Mouse (Mus musculus) ovary, adult 18-20 months (tissue): Measurements from ENCODE around the gene Srsf3.
"Not testable (repeated sequence)": the region's sequence is repeated elsewhere in the genome, so short reads cannot be mapped to it uniquely, and the experiment has no call there.

Source experiments
- DNase-seq: peaks from one replicate; pipeline ENCODE4 v3.0.0; 2022; ENCODE audit warnings: low spot score, mixed read lengths

Gene Srsf3

GRCm38 (mm10) chr17:29018292-29018984 is 14.0 kb upstream of the Srsf3 start:
- no peak for DNase-seq

- no peak for DNase-seq
Observed at GRCm38 (mm10) chr17:29019391-29019790, 13.0 kb upstream of the Srsf3 start.

GRCm38 (mm10) chr17:29020444-29020843 is 12.0 kb upstream of the Srsf3 start:
- DNase-seq = no peak

DNA sequence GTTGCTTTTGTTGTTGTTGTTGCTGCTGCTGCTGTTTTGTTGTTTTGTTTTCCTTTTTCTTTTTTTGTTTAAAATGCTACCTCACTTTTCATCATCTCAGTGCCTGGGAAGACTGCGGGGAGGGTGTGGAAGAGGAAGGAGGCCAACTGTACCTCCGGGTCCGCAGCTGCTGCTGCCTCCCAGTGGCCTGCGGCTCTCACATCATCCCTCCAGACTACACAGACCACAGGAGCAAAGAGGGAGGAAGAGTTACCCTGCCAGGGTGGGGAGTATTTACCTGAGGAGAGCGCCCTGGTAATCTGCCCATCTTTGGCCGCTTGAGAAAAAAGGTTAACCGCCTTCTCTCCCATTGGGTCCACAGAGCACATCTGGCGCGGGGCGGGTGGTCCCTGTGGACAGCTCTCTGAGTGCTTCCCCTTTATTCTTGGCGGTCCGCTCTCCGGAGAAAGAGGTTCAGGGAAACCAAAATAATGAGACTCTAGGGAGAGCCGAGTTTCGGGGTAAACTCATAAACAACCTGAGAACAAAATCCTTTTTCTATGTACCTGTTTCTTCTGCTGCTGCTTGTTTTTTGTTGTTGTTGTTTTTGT is 10.1 kb upstream of the Srsf3 start:
- DNase-seq = no peak

GRCm38 (mm10) chr17:29023346-29023745 is 9.1 kb upstream of the Srsf3 start:
- no peak for DNase-seq

DNA sequence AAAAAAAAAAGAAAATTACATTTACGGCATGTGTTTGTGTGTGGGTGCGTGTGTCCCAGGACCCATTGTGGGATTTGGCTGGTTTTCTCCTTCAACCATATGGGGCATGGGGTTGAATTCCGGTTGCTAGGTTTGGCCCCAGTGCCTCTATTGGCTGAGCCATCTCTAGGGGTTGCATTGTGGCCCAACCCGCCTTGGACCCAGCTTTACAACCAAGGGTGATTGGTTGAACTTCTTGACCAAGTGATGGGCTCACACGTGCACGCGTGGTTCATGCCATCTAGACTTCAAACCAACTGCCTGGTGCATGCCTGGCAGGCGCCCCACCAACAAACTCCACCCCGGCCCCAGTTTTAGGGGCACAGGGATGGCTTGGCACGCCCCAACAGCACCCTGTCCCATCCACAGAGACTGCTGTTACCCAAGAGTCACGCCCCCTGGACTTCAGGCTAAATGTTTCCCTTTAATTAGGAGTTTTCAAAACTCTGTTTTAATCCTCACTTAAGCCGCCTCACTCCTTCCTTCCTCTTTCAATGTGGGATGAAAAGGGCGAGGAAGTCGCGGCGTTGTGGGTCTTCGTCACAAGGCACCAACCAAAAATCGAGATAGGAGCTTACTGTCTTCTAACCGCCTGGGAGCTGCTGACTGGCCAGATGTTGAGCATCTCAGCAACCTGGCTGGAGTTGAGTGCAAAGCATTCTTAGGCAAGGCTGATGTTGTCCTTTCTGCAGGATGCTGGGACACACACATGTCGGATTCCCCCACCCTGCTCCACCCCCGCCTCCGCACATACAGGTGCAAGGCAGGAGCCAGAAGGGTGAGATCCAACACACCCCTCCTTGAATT is 8.2 kb upstream of the Srsf3 start:
- no peak for DNase-seq

DNA sequence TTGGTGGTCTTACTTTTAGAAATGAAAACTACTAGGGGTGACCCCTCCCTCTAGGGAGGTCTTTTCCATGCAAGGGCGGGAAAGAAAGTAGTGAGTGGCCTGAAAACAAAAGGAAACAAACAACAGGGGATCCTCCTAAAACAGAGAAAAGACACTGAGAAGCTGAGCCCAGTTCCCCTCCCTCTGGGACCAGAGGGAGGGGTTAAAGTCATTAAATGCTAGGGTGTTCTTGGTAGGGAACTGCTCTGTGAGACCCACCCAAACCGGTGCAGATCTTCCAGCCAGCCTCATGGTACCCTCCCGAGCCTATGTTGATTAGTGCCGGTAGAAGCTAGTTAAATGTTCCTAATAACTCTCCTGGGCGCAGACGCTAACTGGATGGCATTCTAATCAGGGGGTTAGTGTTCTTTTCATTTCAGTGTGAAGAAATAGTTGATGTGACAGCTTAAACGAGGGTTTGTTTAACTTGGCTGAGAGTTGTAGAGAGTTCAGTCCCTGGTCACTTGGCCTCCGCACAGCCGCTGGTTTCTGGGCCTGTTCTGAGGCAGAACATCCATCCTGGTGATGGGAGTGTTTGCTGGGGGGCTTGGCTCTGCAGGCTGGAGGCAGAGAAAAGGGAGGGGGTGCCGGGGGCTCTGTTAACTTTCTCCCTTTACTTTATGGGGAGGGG is 7.4 kb upstream of the Srsf3 start:
- no peak for DNase-seq

GRCm38 (mm10) chr17:29026652-29027356 is 5.6 kb upstream of the Srsf3 start:
- DNase-seq = no peak

- no peak for DNase-seq
Observed at GRCm38 (mm10) chr17:29030321-29031034, 1.9 kb upstream of the Srsf3 start.

- not testable (repeated sequence) for DNase-seq
Observed at GRCm38 (mm10) chr17:29031085-29031711, 1.2 kb upstream of the Srsf3 start.

GRCm38 (mm10) chr17:29031771-29032273 is 606 bp upstream of the Srsf3 start:
- DNase-seq = no peak

DNA sequence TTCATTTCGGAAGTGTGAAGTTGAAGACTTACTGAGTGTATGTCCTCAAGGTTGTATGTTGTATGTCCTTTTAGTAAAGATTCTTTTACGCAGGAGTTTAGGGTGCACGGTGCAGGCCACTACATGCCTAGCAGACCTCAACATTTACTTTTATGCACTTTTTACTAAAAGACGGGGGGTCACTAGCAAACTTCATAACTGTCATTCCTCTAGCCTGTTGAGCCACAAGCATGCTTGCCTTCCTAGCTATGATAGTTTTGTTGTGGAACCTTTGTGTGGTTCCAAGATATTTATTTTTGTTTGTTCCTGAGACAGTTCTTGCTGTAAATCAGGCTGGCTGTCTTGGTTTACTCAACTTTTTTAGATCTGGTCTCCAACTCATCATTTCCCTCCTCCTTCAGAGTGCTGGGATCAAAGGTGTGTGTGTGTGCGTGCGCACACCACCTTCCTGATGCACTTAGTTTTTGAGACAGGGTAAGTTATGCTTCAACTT is 1.2 kb downstream of the Srsf3 start:
- DNase-seq = no peak

DNA sequence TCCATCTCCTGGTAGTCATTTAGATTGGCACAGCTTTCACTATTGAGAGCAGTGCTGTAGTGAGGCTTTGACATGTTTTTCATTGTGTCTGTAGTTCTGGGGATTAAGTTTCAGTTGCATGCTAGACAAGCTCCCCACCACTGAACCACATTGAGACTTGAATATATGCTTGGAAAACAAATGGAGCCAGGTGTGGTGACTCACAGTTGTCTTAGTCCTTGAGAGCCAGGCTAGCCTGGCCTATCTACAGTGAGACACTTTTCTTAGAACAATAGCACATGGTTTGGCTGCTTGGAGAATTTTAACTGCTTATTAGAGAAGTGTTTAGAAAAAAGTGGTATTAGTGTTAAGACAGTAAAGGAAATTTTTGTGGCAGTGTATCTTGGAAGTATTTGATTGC is 1.8 kb downstream of the Srsf3 start:
- DNase-seq = no peak

DNA sequence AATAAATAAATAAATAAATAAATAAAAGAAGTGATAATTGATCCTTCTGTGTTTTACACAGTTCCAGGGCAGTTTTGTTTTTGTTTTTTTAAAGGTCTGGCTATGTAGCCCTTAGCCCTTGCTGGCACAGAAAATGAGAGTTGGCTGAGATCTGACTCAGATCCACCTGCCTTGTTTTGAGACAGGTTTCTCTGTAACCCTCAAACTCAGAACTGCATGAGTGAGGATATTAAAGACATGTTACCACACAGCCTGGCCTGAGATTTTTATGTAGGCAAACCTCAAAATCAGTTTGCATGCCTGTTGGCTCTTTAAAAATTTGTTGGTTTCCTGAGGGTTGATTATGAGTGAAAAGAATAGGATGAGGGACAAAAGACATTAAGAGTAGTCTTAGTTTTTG is 3.1 kb downstream of the Srsf3 start:
- DNase-seq = no peak

DNA sequence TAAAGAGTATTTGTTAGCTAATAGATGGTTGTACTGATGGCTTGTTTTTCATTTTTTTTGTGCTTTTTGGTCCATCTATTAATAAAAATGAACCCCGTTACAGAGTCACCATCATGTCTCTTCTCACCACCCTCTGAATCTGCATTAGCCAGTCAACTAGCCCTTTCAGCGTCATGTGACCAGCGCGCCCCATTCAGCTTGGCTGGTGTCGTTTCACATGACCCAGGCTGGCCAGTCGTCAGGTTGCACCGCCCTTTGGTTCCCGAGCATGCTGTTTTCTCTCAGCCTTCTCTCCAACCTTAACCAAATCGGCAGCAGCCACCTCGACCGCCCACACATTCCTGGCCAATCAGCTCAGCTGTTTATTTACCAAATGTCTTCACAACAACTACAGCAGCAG is 6.9 kb downstream of the Srsf3 start:
- DNase-seq = no peak

GRCm38 (mm10) chr17:29041632-29042031 is 9.2 kb downstream of the Srsf3 start:
- not testable (repeated sequence) for DNase-seq

- no peak for DNase-seq
Observed at GRCm38 (mm10) chr17:29042569-29042968, 10.1 kb downstream of the Srsf3 start.

- no peak for DNase-seq
Observed at GRCm38 (mm10) chr17:29043583-29043982, 11.2 kb downstream of the Srsf3 start.

- DNase-seq = no peak
Observed at GRCm38 (mm10) chr17:29044146-29044924, 11.9 kb downstream of the Srsf3 start.

GRCm38 (mm10) chr17:29044925-29045319 is 12.5 kb downstream of the Srsf3 start:
- DNase-seq = no peak
